Mouse (Mus musculus) lung, postnatal 0 days (tissue): ENCODE measurements at regions not wholly inside any gene's neighbourhood (a gene's known extent, or its start where the extent isn't known, plus 50 kb on each side); places are given as distances from the start of the nearest gene placed in this dataset.

Source experiments
- CTCF ChIP-seq: IDR thresholded peaks from 2 replicates; pipeline ENCODE4 v1.5.1; 2016; ENCODE audit warnings: antibody characterized with exemption, mild to moderate bottlenecking
- EP300 ChIP-seq: IDR thresholded peaks from 2 replicates; pipeline ENCODE4 v1.6.1; 2016; ENCODE audit warnings: antibody characterized with exemption, mild to moderate bottlenecking, control low read depth

GRCm38 (mm10) chr12:118647270-118648042, 198.7 kb upstream of the Sp8 start:
- no peak for TF ChIP-seq EP300
- TF ChIP-seq CTCF, result no peak
